Mouse (Mus musculus): ENCODE measurements around the gene Zbtb8a. TPM values are rescaled to one million over a fixed set of nuclear protein-coding genes. Genes with fewer than 3 reads are reported as not detected.

The Zbtb8a gene
- polyA plus RNA-seq, 1 experiment = not detected

GRCm38 (mm10) chr4:129353176-129353575 lies 24.7 kb downstream of the Zbtb8a start:
- H3K4me3 ChIP-seq (ENCODE audit: insufficient read depth, low read depth, low read length) = no peak overlapping the region
- TF ChIP-seq POLR2A (IDR thresholded peaks at IDR 0.05; ENCODE audit: insufficient read depth, low read depth, low read length) (no peak), CTCF (IDR thresholded peaks at IDR 0.05; ENCODE audit: insufficient read depth, low read depth, low read length) (no peak)
- no peak overlapping the region for H3K27ac ChIP-seq (ENCODE audit: insufficient read depth, low read depth, low read length)
- 88% methylated on average over 12 of the region's 12 CpGs for WGBS
- H3K4me1 ChIP-seq (ENCODE audit: control insufficient read depth, insufficient read depth, low read length) = peaks cover 10% of the 10 kb centered on the region

GRCm38 (mm10) chr4:129351111-129351510 lies 26.8 kb downstream of the Zbtb8a start:
- H3K4me1 ChIP-seq (ENCODE audit: control insufficient read depth, insufficient read depth, low read length) = peaks cover 14% of the 10 kb centered on the region
- TF ChIP-seq CTCF (IDR thresholded peaks at IDR 0.05; ENCODE audit: insufficient read depth, low read depth, low read length) = no peak
- no peak for TF ChIP-seq POLR2A (IDR thresholded peaks at IDR 0.05; ENCODE audit: insufficient read depth, low read depth, low read length)
- no peak overlapping the region for H3K4me3 ChIP-seq (ENCODE audit: insufficient read depth, low read depth, low read length)
- 55% methylated on average over 6 of the region's 6 CpGs for WGBS
- no peak overlapping the region for H3K27ac ChIP-seq (ENCODE audit: insufficient read depth, low read depth, low read length)

GRCm38 (mm10) chr4:129350644-129351043 lies 27.3 kb downstream of the Zbtb8a start:
- peaks cover 14% of the 10 kb centered on the region for H3K4me1 ChIP-seq (ENCODE audit: control insufficient read depth, insufficient read depth, low read length)
- no peak overlapping the region for H3K4me3 ChIP-seq (ENCODE audit: insufficient read depth, low read depth, low read length)
- WGBS = 15% methylated on average over 1 of the region's 1 CpGs
- TF ChIP-seq POLR2A (IDR thresholded peaks at IDR 0.05; ENCODE audit: insufficient read depth, low read depth, low read length) (no peak), CTCF (IDR thresholded peaks at IDR 0.05; ENCODE audit: insufficient read depth, low read depth, low read length) (peak; percentile 39; the same call in 1 of the 2 replicates)
- H3K27ac ChIP-seq (ENCODE audit: insufficient read depth, low read depth, low read length) = no peak overlapping the region

GRCm38 (mm10) chr4:129346481-129347154 lies 31.3 kb downstream of the Zbtb8a start:
- Histone ChIP-seq H3K4me1 (ENCODE audit: control insufficient read depth, insufficient read depth, low read length) (peaks cover 8% of the 10 kb centered on the region), H3K27ac (ENCODE audit: insufficient read depth, low read depth, low read length) (0 out of 2 replicates have a peak overlapping the region, but pooled peaks have one; percentile 35), H3K4me3 (ENCODE audit: insufficient read depth, low read depth, low read length) (no peak overlapping the region)
- 37% methylated on average over 15 of the region's 15 CpGs for WGBS
- TF ChIP-seq POLR2A (IDR thresholded peaks at IDR 0.05; ENCODE audit: insufficient read depth, low read depth, low read length) (no peak), CTCF (IDR thresholded peaks at IDR 0.05; ENCODE audit: insufficient read depth, low read depth, low read length) (no peak)

GRCm38 (mm10) chr4:129342705-129343104 lies 35.2 kb downstream of the Zbtb8a start:
- TF ChIP-seq CTCF (IDR thresholded peaks at IDR 0.05; ENCODE audit: insufficient read depth, low read depth, low read length) = no peak
- no peak for TF ChIP-seq POLR2A (IDR thresholded peaks at IDR 0.05; ENCODE audit: insufficient read depth, low read depth, low read length)
- Histone ChIP-seq H3K4me3 (ENCODE audit: insufficient read depth, low read depth, low read length) (no peak overlapping the region), H3K27ac (ENCODE audit: insufficient read depth, low read depth, low read length) (no peak overlapping the region), H3K4me1 (ENCODE audit: control insufficient read depth, insufficient read depth, low read length) (peaks cover 3% of the 10 kb centered on the region)
- 93% methylated on average over 2 of the region's 2 CpGs for WGBS

GRCm38 (mm10) chr4:129341888-129342287 lies 36.0 kb downstream of the Zbtb8a start:
- WGBS = 96% methylated on average over 1 of the region's 1 CpGs
- Histone ChIP-seq H3K4me1 (ENCODE audit: control insufficient read depth, insufficient read depth, low read length) (peaks cover 3% of the 10 kb centered on the region), H3K27ac (ENCODE audit: insufficient read depth, low read depth, low read length) (no peak overlapping the region), H3K4me3 (ENCODE audit: insufficient read depth, low read depth, low read length) (no peak overlapping the region)
- TF ChIP-seq POLR2A (IDR thresholded peaks at IDR 0.05; ENCODE audit: insufficient read depth, low read depth, low read length) (no peak), CTCF (IDR thresholded peaks at IDR 0.05; ENCODE audit: insufficient read depth, low read depth, low read length) (no peak)

GRCm38 (mm10) chr4:129339743-129340142 lies 38.2 kb downstream of the Zbtb8a start:
- TF ChIP-seq CTCF (IDR thresholded peaks at IDR 0.05; ENCODE audit: insufficient read depth, low read depth, low read length) (no peak), POLR2A (IDR thresholded peaks at IDR 0.05; ENCODE audit: insufficient read depth, low read depth, low read length) (no peak)
- no peak overlapping the region for H3K4me3 ChIP-seq (ENCODE audit: insufficient read depth, low read depth, low read length)

GRCm38 (mm10) chr4:129336291-129336690 lies 41.6 kb downstream of the Zbtb8a start:
- TF ChIP-seq CTCF (IDR thresholded peaks at IDR 0.05; ENCODE audit: insufficient read depth, low read depth, low read length) (no peak), POLR2A (IDR thresholded peaks at IDR 0.05; ENCODE audit: insufficient read depth, low read depth, low read length) (no peak)
- Histone ChIP-seq H3K27ac (ENCODE audit: insufficient read depth, low read depth, low read length) (peak overlapping the region; percentile 99), H3K4me3 (ENCODE audit: insufficient read depth, low read depth, low read length) (peak overlapping the region; percentile 66), H3K4me1 (ENCODE audit: control insufficient read depth, insufficient read depth, low read length) (peaks cover 2% of the 10 kb centered on the region; the same call in 1 of the 2 replicates)
- WGBS = 47% methylated on average over 14 of the region's 14 CpGs

More at GRCm38 (mm10) chr4:129339743-129340142, 38.2 kb downstream of the Zbtb8a start:
- 97% methylated on average over 3 of the region's 3 CpGs for WGBS
- Histone ChIP-seq H3K27ac (ENCODE audit: insufficient read depth, low read depth, low read length) (no peak overlapping the region), H3K4me1 (ENCODE audit: control insufficient read depth, insufficient read depth, low read length) (no peaks in the 10 kb centered on the region)

GRCm38 (mm10) chr4:129335216-129336074 lies 42.5 kb downstream of the Zbtb8a start, which contains the start of the genes Rbbp4 and Zbtb8os:
Gene Rbbp4, minus strand, starts transcription at chr4:129335370.
Gene Zbtb8os, plus strand, starts transcription at chr4:129335695.
- TF ChIP-seq POLR2A (IDR thresholded peaks at IDR 0.05; ENCODE audit: insufficient read depth, low read depth, low read length) = peak; percentile 55; the same call in 1 of the 2 replicates
- TF ChIP-seq CTCF (IDR thresholded peaks at IDR 0.05; ENCODE audit: insufficient read depth, low read depth, low read length) = no peak
- peaks cover 2% of the 10 kb centered on the region; the same call in 1 of the 2 replicates for H3K4me1 ChIP-seq (ENCODE audit: control insufficient read depth, insufficient read depth, low read length)
- peak within 1 kb of the TSS; percentile 84 for H3K4me3 ChIP-seq (ENCODE audit: insufficient read depth, low read depth, low read length)
- H3K27ac ChIP-seq (ENCODE audit: insufficient read depth, low read depth, low read length) = peak within 1 kb of the TSS; percentile 99
- WGBS = under 1% methylated on average over 73 of the region's 73 CpGs
